Mouse (Mus musculus): ENCODE data around the gene Gm20388. TPM values are rescaled to one million over a fixed set of nuclear protein-coding genes. Genes with fewer than 3 reads are reported as not detected.

Gene Gm20388
- total RNA-seq, 1 experiment, result 27.0 TPM

- Histone ChIP-seq H3K4me1 (ENCODE audit: control insufficient read depth in 2 of 2, insufficient read depth in 2 of 2, low read length in 2 of 2, poor library complexity in 1 of 2) (peaks cover 0 to 10% of the 10 kb centered on the region in 2 experiments; a peak in 2 of 4 replicates), H3K4me3 (ENCODE audit: insufficient read depth in 1 of 2, low read depth in 1 of 2, low read length in 2 of 2, poor library complexity in 1 of 2, severe bottlenecking in 1 of 2) (no peak overlapping the region), H3K9ac (ENCODE audit: insufficient read depth, low read depth, low read length, poor library complexity, severe bottlenecking) (no peak overlapping the region), H3K36me3 (ENCODE audit: control insufficient read depth, insufficient read depth, low read length, poor library complexity, severe bottlenecking) (no peaks in the 10 kb centered on the region), H3K27ac (ENCODE audit: insufficient read depth, low read depth, low read length, poor library complexity, severe bottlenecking) (no peak overlapping the region), H3K9me3 (ENCODE audit: control insufficient read depth, insufficient read depth, low read depth, low read length) (no peaks in the 10 kb centered on the region)
- in situ Hi-C loops (cut with MboI; ENCODE audit: low sequenced_read_pairs in 2 of 2, unreplicated experiment in 2 of 2), result loop anchor here in 1 of 2 experiments (10.0 kb wide), 1 partner anchor 143 kb away; no protein-coding TSS in a partner anchor
- no peak for TF ChIP-seq MAFK (IDR thresholded peaks at IDR 0.05; ENCODE audit: insufficient read depth, low read depth, low read length)
- no peak for TF ChIP-seq ZC3H11A (IDR thresholded peaks at IDR 0.05; ENCODE audit: borderline replicate concordance, low read depth, low read length)
- TF ChIP-seq HCFC1 (IDR thresholded peaks at IDR 0.05; ENCODE audit: borderline replicate concordance, insufficient read depth, low read length), result no peak
- no peak for TF ChIP-seq ZNF384 (IDR thresholded peaks at IDR 0.05; ENCODE audit: low read depth, low read length)
- no peak for TF ChIP-seq CHD2 (IDR thresholded peaks at IDR 0.05; ENCODE audit: low read depth, low read length)
- DNase-seq (ENCODE audit: low read depth, low spot score), result no peak
Measured at GRCm38 (mm10) chr8:120181861-120182414, 271.3 kb downstream of the Gm20388 start.

- no peak overlapping the region for H3K27ac ChIP-seq (ENCODE audit: insufficient read depth, low read depth, low read length, poor library complexity, severe bottlenecking)
- H3K9me3 ChIP-seq (ENCODE audit: control insufficient read depth, insufficient read depth, low read depth, low read length), result no peaks in the 10 kb centered on the region
- H3K4me1 ChIP-seq (ENCODE audit: control insufficient read depth in 2 of 2, insufficient read depth in 2 of 2, low read length in 2 of 2, poor library complexity in 1 of 2), result no peaks in the 10 kb centered on the region
- no peak overlapping the region for H3K4me3 ChIP-seq (ENCODE audit: insufficient read depth in 1 of 2, low read depth in 1 of 2, low read length in 2 of 2, poor library complexity in 1 of 2, severe bottlenecking in 1 of 2)
- in situ Hi-C loops (cut with MboI; ENCODE audit: low sequenced_read_pairs in 2 of 2, unreplicated experiment in 2 of 2), result loop anchor here in 1 of 2 experiments (10.0 kb wide), 1 partner anchor 140 kb away; no protein-coding TSS in a partner anchor
- DNase-seq (ENCODE audit: low read depth, low spot score), result no peak
- TF ChIP-seq ZC3H11A (IDR thresholded peaks at IDR 0.05; ENCODE audit: borderline replicate concordance, low read depth, low read length), result no peak
- TF ChIP-seq MAFK (IDR thresholded peaks at IDR 0.05; ENCODE audit: insufficient read depth, low read depth, low read length), result no peak
- TF ChIP-seq HCFC1 (IDR thresholded peaks at IDR 0.05; ENCODE audit: borderline replicate concordance, insufficient read depth, low read length), result no peak
- TF ChIP-seq CHD2 (IDR thresholded peaks at IDR 0.05; ENCODE audit: low read depth, low read length), result no peak
- TF ChIP-seq ZNF384 (IDR thresholded peaks at IDR 0.05; ENCODE audit: low read depth, low read length), result no peak
- H3K9ac ChIP-seq (ENCODE audit: insufficient read depth, low read depth, low read length, poor library complexity, severe bottlenecking), result no peak overlapping the region
- H3K36me3 ChIP-seq (ENCODE audit: control insufficient read depth, insufficient read depth, low read length, poor library complexity, severe bottlenecking), result no peaks in the 10 kb centered on the region
Measured at GRCm38 (mm10) chr8:120184366-120184765, 273.7 kb downstream of the Gm20388 start.

GRCm38 (mm10) chr8:120184850-120185792 is 274.5 kb downstream of the Gm20388 start:
- DNase-seq (ENCODE audit: low read depth, low spot score), result no peak
- in situ Hi-C loops (cut with MboI; ENCODE audit: low sequenced_read_pairs in 2 of 2, unreplicated experiment in 2 of 2), result loop anchor here in 1 of 2 experiments (10.0 kb wide), 1 partner anchor 140 kb away; no protein-coding TSS in a partner anchor
- Histone ChIP-seq H3K4me1 (ENCODE audit: control insufficient read depth in 2 of 2, insufficient read depth in 2 of 2, low read length in 2 of 2, poor library complexity in 1 of 2) (no peaks in the 10 kb centered on the region), H3K27ac (ENCODE audit: insufficient read depth, low read depth, low read length, poor library complexity, severe bottlenecking) (no peak overlapping the region), H3K9ac (ENCODE audit: insufficient read depth, low read depth, low read length, poor library complexity, severe bottlenecking) (no peak overlapping the region), H3K4me3 (ENCODE audit: insufficient read depth in 1 of 2, low read depth in 1 of 2, low read length in 2 of 2, poor library complexity in 1 of 2, severe bottlenecking in 1 of 2) (no peak overlapping the region), H3K36me3 (ENCODE audit: control insufficient read depth, insufficient read depth, low read length, poor library complexity, severe bottlenecking) (no peaks in the 10 kb centered on the region), H3K9me3 (ENCODE audit: control insufficient read depth, insufficient read depth, low read depth, low read length) (no peaks in the 10 kb centered on the region)
- TF ChIP-seq ZNF384 (IDR thresholded peaks at IDR 0.05; ENCODE audit: low read depth, low read length) (no peak), CHD2 (IDR thresholded peaks at IDR 0.05; ENCODE audit: low read depth, low read length) (no peak), MAFK (IDR thresholded peaks at IDR 0.05; ENCODE audit: insufficient read depth, low read depth, low read length) (no peak), HCFC1 (IDR thresholded peaks at IDR 0.05; ENCODE audit: borderline replicate concordance, insufficient read depth, low read length) (no peak), ZC3H11A (IDR thresholded peaks at IDR 0.05; ENCODE audit: borderline replicate concordance, low read depth, low read length) (no peak)

- Histone ChIP-seq H3K36me3 (ENCODE audit: control insufficient read depth, insufficient read depth, low read length, poor library complexity, severe bottlenecking) (no peaks in the 10 kb centered on the region), H3K4me3 (ENCODE audit: insufficient read depth in 1 of 2, low read depth in 1 of 2, low read length in 2 of 2, poor library complexity in 1 of 2, severe bottlenecking in 1 of 2) (no peak overlapping the region), H3K27ac (ENCODE audit: insufficient read depth, low read depth, low read length, poor library complexity, severe bottlenecking) (no peak overlapping the region), H3K9me3 (ENCODE audit: control insufficient read depth, insufficient read depth, low read depth, low read length) (no peaks in the 10 kb centered on the region), H3K9ac (ENCODE audit: insufficient read depth, low read depth, low read length, poor library complexity, severe bottlenecking) (no peak overlapping the region), H3K4me1 (ENCODE audit: control insufficient read depth in 2 of 2, insufficient read depth in 2 of 2, low read length in 2 of 2, poor library complexity in 1 of 2) (no peaks in the 10 kb centered on the region)
- TF ChIP-seq ZNF384 (IDR thresholded peaks at IDR 0.05; ENCODE audit: low read depth, low read length), result no peak
- no peak for TF ChIP-seq MAFK (IDR thresholded peaks at IDR 0.05; ENCODE audit: insufficient read depth, low read depth, low read length)
- TF ChIP-seq HCFC1 (IDR thresholded peaks at IDR 0.05; ENCODE audit: borderline replicate concordance, insufficient read depth, low read length), result no peak
- TF ChIP-seq ZC3H11A (IDR thresholded peaks at IDR 0.05; ENCODE audit: borderline replicate concordance, low read depth, low read length), result no peak
- TF ChIP-seq CHD2 (IDR thresholded peaks at IDR 0.05; ENCODE audit: low read depth, low read length), result no peak
- no peak for DNase-seq (ENCODE audit: low read depth, low spot score)
- in situ Hi-C loops (cut with MboI; ENCODE audit: low sequenced_read_pairs in 2 of 2, unreplicated experiment in 2 of 2), result loop anchor here in 1 of 2 experiments (10.0 kb wide), 1 partner anchor 138 kb away; no protein-coding TSS in a partner anchor
Measured at GRCm38 (mm10) chr8:120186454-120186853, 275.8 kb downstream of the Gm20388 start.
